Mouse (Mus musculus): ENCODE data around the gene Large1. TPM values are rescaled to one million over a fixed set of nuclear protein-coding genes. Genes with fewer than 3 reads are reported as not detected.

Gene Large1
- polyA plus RNA-seq, 1 experiment from 2014 or later, result 3.1 TPM

GRCm38 (mm10) chr8:72801583-72801982 lies 551.8 kb downstream of the Large1 start:
- no peak overlapping the region for H3K27ac ChIP-seq (replicated peaks)
- DNase-seq (ENCODE audit: low spot score) (no peak), ATAC-seq (ENCODE audit: low FRiP score, low TSS enrichment) (no peak)
- 84% methylated on average over 2 of the region's 2 CpGs for WGBS
- no peak overlapping the region for H3K4me2 ChIP-seq (replicated peaks; ENCODE audit: low read depth)
- H3K4me1 ChIP-seq (replicated peaks; ENCODE audit: control insufficient read depth, insufficient read depth), result no peaks in the 10 kb centered on the region
- TF ChIP-seq EP300 (optimal IDR thresholded peaks at IDR 0.05), result no peak
- TF ChIP-seq CTCF (IDR thresholded peaks at IDR 0.05; ENCODE audit: low read depth), result no peak
- H3K36me3 ChIP-seq (ENCODE audit: control insufficient read depth, insufficient read depth, low read length), result no peaks in the 10 kb centered on the region
- H3K9me3 ChIP-seq (ENCODE audit: control insufficient read depth, low read length), result no peaks in the 10 kb centered on the region
- H3K9ac ChIP-seq (ENCODE audit: low read length), result no peak overlapping the region
- H3K27me3 ChIP-seq (ENCODE audit: control insufficient read depth, insufficient read depth, low read length), result no peaks in the 10 kb centered on the region
- no peak overlapping the region for H3K4me3 ChIP-seq (ENCODE audit: low read depth, low read length)

DNA sequence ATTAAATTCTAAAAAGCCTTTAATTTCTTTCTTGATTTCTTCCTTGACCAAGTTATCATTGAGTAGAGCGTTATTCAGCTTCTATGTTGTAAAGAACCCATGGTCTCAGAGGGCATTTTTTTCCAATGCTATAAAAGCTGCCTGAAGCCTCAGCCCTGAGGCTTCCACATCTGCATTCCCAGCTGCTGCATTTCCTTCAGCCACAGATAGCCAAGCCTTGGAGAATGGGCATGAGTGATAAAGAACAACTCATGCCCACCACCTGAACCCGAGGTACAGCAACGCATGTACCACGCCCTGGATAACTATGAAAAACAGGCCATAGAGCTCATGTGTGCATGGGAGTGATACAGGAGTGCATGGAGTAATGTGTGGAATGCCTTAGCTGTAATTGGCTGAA lies 572.7 kb downstream of the Large1 start:
- TF ChIP-seq CTCF (IDR thresholded peaks at IDR 0.05; ENCODE audit: low read depth) (no peak), EP300 (optimal IDR thresholded peaks at IDR 0.05) (no peak)
- Histone ChIP-seq H3K27me3 (ENCODE audit: control insufficient read depth, insufficient read depth, low read length) (no peaks in the 10 kb centered on the region), H3K9ac (ENCODE audit: low read length) (no peak overlapping the region), H3K36me3 (ENCODE audit: control insufficient read depth, insufficient read depth, low read length) (no peaks in the 10 kb centered on the region), H3K27ac (replicated peaks) (no peak overlapping the region), H3K9me3 (ENCODE audit: control insufficient read depth, low read length) (no peaks in the 10 kb centered on the region), H3K4me1 (replicated peaks; ENCODE audit: control insufficient read depth, insufficient read depth) (no peaks in the 10 kb centered on the region), H3K4me2 (replicated peaks; ENCODE audit: low read depth) (no peak overlapping the region), H3K4me3 (ENCODE audit: low read depth, low read length) (no peak overlapping the region)
- ATAC-seq (ENCODE audit: low FRiP score, low TSS enrichment), result no peak
- 87% methylated on average over 4 of the region's 4 CpGs for WGBS
- DNase-seq (ENCODE audit: low spot score), result no peak

GRCm38 (mm10) chr8:72777797-72778196 lies 575.5 kb downstream of the Large1 start:
- H3K27ac ChIP-seq (replicated peaks), result no peak overlapping the region
- H3K9me3 ChIP-seq (ENCODE audit: control insufficient read depth, low read length), result no peaks in the 10 kb centered on the region
- ATAC-seq (ENCODE audit: low FRiP score, low TSS enrichment) (no peak), DNase-seq (ENCODE audit: low spot score) (no peak)
- TF ChIP-seq CTCF (IDR thresholded peaks at IDR 0.05; ENCODE audit: low read depth) (no peak), EP300 (optimal IDR thresholded peaks at IDR 0.05) (no peak)
- no peak overlapping the region for H3K4me2 ChIP-seq (replicated peaks; ENCODE audit: low read depth)
- whole genome bisulfite sequencing, result 65% methylated on average over 1 of the region's 1 CpGs
- no peaks in the 10 kb centered on the region for H3K27me3 ChIP-seq (ENCODE audit: control insufficient read depth, insufficient read depth, low read length)
- no peaks in the 10 kb centered on the region for H3K36me3 ChIP-seq (ENCODE audit: control insufficient read depth, insufficient read depth, low read length)
- no peaks in the 10 kb centered on the region for H3K4me1 ChIP-seq (replicated peaks; ENCODE audit: control insufficient read depth, insufficient read depth)
- H3K4me3 ChIP-seq (ENCODE audit: low read depth, low read length), result no peak overlapping the region
- H3K9ac ChIP-seq (ENCODE audit: low read length), result no peak overlapping the region

DNA sequence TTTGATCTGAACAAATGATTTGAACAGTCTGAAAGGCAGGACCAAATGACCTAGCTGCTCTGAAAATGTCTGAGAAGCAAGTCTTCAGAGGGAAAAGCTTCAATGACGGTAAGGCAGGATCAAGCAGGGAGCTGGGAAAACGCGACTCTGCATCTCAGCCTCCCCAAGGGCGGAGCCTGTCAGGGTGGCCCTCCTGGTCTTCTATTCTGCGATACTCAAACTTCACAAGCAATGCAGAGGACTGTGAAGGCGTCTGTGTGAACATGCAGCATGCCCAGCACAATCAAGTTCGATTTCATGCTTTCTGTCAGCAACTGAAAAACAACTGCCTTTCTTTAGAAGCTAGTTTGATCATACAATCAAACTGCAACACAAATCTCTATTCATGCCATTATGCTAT lies 586.6 kb downstream of the Large1 start:
- Histone ChIP-seq H3K4me3 (ENCODE audit: low read depth, low read length) (no peak overlapping the region), H3K9ac (ENCODE audit: low read length) (no peak overlapping the region), H3K27ac (replicated peaks) (no peak overlapping the region), H3K36me3 (ENCODE audit: control insufficient read depth, insufficient read depth, low read length) (no peaks in the 10 kb centered on the region), H3K9me3 (ENCODE audit: control insufficient read depth, low read length) (no peaks in the 10 kb centered on the region), H3K4me1 (replicated peaks; ENCODE audit: control insufficient read depth, insufficient read depth) (no peaks in the 10 kb centered on the region), H3K4me2 (replicated peaks; ENCODE audit: low read depth) (no peak overlapping the region), H3K27me3 (ENCODE audit: control insufficient read depth, insufficient read depth, low read length) (no peaks in the 10 kb centered on the region)
- TF ChIP-seq EP300 (optimal IDR thresholded peaks at IDR 0.05), result no peak
- TF ChIP-seq CTCF (IDR thresholded peaks at IDR 0.05; ENCODE audit: low read depth), result no peak
- ATAC-seq (ENCODE audit: low FRiP score, low TSS enrichment) (no peak), DNase-seq (ENCODE audit: low spot score) (peak; percentile 12)
- WGBS, result 26% methylated on average over 7 of the region's 7 CpGs

- no peaks in the 10 kb centered on the region for H3K27me3 ChIP-seq (ENCODE audit: control insufficient read depth, insufficient read depth, low read length)
- H3K9ac ChIP-seq (ENCODE audit: low read length), result no peak overlapping the region
- ATAC-seq (ENCODE audit: low FRiP score, low TSS enrichment) (no peak), DNase-seq (ENCODE audit: low spot score) (peak; percentile 11)
- no peak overlapping the region for H3K4me3 ChIP-seq (ENCODE audit: low read depth, low read length)
- H3K4me1 ChIP-seq (replicated peaks; ENCODE audit: control insufficient read depth, insufficient read depth), result no peaks in the 10 kb centered on the region
- H3K27ac ChIP-seq (replicated peaks), result no peak overlapping the region
- WGBS, result 77% methylated on average over 4 of the region's 4 CpGs
- no peak overlapping the region for H3K4me2 ChIP-seq (replicated peaks; ENCODE audit: low read depth)
- TF ChIP-seq EP300 (optimal IDR thresholded peaks at IDR 0.05), result no peak
- no peak for TF ChIP-seq CTCF (IDR thresholded peaks at IDR 0.05; ENCODE audit: low read depth)
- H3K36me3 ChIP-seq (ENCODE audit: control insufficient read depth, insufficient read depth, low read length), result no peaks in the 10 kb centered on the region
- H3K9me3 ChIP-seq (ENCODE audit: control insufficient read depth, low read length), result no peaks in the 10 kb centered on the region
Observed at GRCm38 (mm10) chr8:72765696-72766095, 587.6 kb downstream of the Large1 start.

Small RNA genes within 50 kb of the gene (microRNA-seq; reads per million reads assigned to microRNA genes)
- gene Mir28b, result 1.6 reads per million

Data from stomach, postnatal 0 days (tissue).